Mouse (Mus musculus) lung, adult 2 months (tissue): Measurements from ENCODE around the gene Ccdc78.

Experiments used
- CTCF ChIP-seq: fragments of 200-500 bp; IDR thresholded peaks from 2 replicates; pipeline ENCODE4 v1.5.1; 2011; ENCODE audit warnings: mild to moderate bottlenecking, low read length, control low read depth; ENCODE audit not compliant: insufficient read depth
- POLR2A ChIP-seq: fragments of 200-500 bp; IDR thresholded peaks from 2 replicates; pipeline ENCODE4 v1.6.1; 2011; ENCODE audit warnings: low read depth, mild to moderate bottlenecking, control low read depth, low read length, borderline replicate concordance; ENCODE audit errors: extremely low read depth

DNA sequence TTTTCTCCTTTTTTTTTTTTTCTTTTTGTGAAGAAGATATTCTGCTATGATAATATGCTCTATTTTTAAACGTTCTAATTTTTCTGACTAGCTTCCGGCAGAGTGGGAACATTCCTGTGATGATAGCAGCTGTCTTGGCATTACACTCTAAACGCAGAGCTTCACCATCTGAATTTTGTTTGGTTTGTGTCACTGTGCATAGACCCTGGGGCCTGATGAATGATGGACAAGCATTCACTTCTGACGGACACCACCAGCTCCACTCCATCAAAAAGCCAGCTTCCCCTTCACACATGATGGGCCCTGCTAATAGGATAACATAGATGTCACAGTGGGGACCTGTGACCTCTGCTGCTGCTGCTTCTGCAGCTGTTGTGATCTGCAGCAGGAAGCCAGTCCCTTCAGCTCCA lies 24.8 kb upstream of the Ccdc78 start:
- TF ChIP-seq CTCF (no peak), POLR2A (no peak)
